Mouse (Mus musculus) liver, embryonic 14.5 days (tissue): ENCODE data around the gene Cacna1c. TPM values are rescaled to one million over a fixed set of nuclear protein-coding genes. Genes with fewer than 3 reads are reported as not detected.

Experiments
- ATAC-seq: fragments of 200-750 bp; cut with Nextera tagmentation; 2 replicates; pipeline ENCODE4 v1.8.0; 2017; ENCODE audit warnings: moderate number of reproducible peaks, mild to moderate bottlenecking, moderate library complexity; ENCODE audit not compliant: insufficient read depth
- DNase-seq, 3 experiments: peaks; one replicate each; pipeline ENCODE4 v3.0.0-alpha.2; 2012 to 2013; ENCODE audit warnings: low read depth in 3 of 3, low spot score in 3 of 3
- H3K27ac ChIP-seq: fragments of 300-500 bp; sonication (generic); 2 replicates; pipeline ENCODE4 v1.5.1; 2014; ENCODE audit warnings: moderate library complexity, mild to moderate bottlenecking, control low read depth, inconsistent platforms
- H3K27me3 ChIP-seq: fragments of 300-500 bp; sonication (generic); 2 replicates; pipeline ENCODE4 v1.6.1; 2014; ENCODE audit warnings: mild to moderate bottlenecking, low read length, moderate library complexity; ENCODE audit not compliant: control insufficient read depth, insufficient read depth
- H3K36me3 ChIP-seq: fragments of 300-500 bp; sonication (generic); replicated peaks from 2 replicates; pipeline ENCODE4 v1.6.1; 2014; ENCODE audit warnings: low read depth; ENCODE audit not compliant: control insufficient read depth, insufficient read depth
- H3K4me1 ChIP-seq, 2 experiments: fragments of 200-500 bp in 1 of 2; fragments of 300-500 bp in 1 of 2; sonication (generic) in 1 of 2; replicated peaks; 2 replicates each; pipeline ENCODE4 v1.6.1; 2012 to 2014; ENCODE audit warnings: antibody characterized with exemption in 1 of 2, inconsistent platforms in 1 of 2, low read length in 1 of 2; ENCODE audit not compliant: control insufficient read depth in 2 of 2, insufficient read depth in 2 of 2
- H3K4me2 ChIP-seq: fragments of 300-500 bp; sonication (generic); 2 replicates; pipeline ENCODE4 v1.6.1; 2014; ENCODE audit warnings: low read depth, mild to moderate bottlenecking, control low read depth, moderate library complexity
- H3K4me3 ChIP-seq, 2 experiments: fragments of 200-500 bp in 1 of 2; fragments of 300-500 bp in 1 of 2; sonication (generic) in 1 of 2; 2 replicates each; pipeline ENCODE4 v1.5.1; 2012 to 2014; ENCODE audit warnings: low read depth in 2 of 2, low read length in 2 of 2, mild to moderate bottlenecking in 2 of 2, control low read depth in 1 of 2, inconsistent platforms in 1 of 2, moderate library complexity in 1 of 2; ENCODE audit not compliant: insufficient read depth in 1 of 2
- H3K9ac ChIP-seq: fragments of 300-500 bp; sonication (generic); replicated peaks from 2 replicates; pipeline ENCODE4 v1.6.1; 2014; ENCODE audit warnings: mild to moderate bottlenecking, control low read depth, moderate library complexity
- H3K9me3 ChIP-seq: fragments of 300-500 bp; sonication (generic); 2 replicates; pipeline ENCODE4 v1.6.1; 2016; ENCODE audit warnings: low read length, mixed read lengths; ENCODE audit not compliant: control insufficient read depth
- CTCF ChIP-seq: IDR thresholded peaks from 2 replicates; pipeline ENCODE4 v1.5.1; 2016; ENCODE audit warnings: antibody characterized with exemption, low read depth, control low read depth
- EP300 ChIP-seq: IDR thresholded peaks from 2 replicates; pipeline ENCODE4 v1.6.1; 2016; ENCODE audit warnings: antibody characterized with exemption, low read depth
- WGBS: fragments of 180-500 bp; shearing (Covaris S2); extraction: QIAGEN DNeasy Blood & Tissue Kit; methylation state at CpG from one replicate; pipeline ENCODE4 v1.1.7; 2014; ENCODE audit not compliant: insufficient replicate concordance; 5-methylcytosine and 5-hydroxymethylcytosine counted together
- polyA plus RNA-seq, 2 experiments: library from polyadenylated mRNA; depleted of rRNA in 1 of 2; stranded (reverse) in 1 of 2; unstranded in 1 of 2; fragments of >200 nt; fragmentation: Nextera tagmentation in 1 of 2; extraction: Ambion mirVana in 1 of 2; gene quantifications; 2 replicates each; pipeline versions ENCODE4 v1.2.1 to v1.2.3; 2012 to 2014

The Cacna1c gene
- polyA plus RNA-seq, 2 experiments: 0.20 to 0.32 TPM

GRCm38 (mm10) chr6:119193571-119194154 lies 2.6 kb downstream of the Cacna1c start:
- no peak overlapping the region for H3K27ac ChIP-seq
- 76% methylated on average over 15 of the region's 15 CpGs for WGBS

DNA sequence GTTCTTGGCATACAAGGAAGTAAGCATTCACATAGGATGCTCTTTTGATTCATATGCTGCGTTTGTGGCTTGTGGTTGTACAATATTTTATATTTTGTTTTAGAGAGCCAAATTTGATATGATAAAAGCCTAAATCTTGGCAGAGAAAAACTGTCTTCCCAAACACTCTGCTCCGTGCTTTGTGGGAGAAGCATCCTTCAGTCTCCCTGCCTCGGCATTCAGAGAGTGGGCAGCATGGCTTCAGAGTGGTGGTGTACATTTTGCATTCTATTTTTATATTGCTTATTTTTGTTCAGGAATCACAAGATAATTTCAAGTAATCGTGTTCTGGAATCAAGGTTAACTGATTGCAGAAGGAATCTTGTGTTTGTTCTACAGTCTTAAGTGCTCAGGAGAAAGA lies 4.7 kb downstream of the Cacna1c start:
- no peaks in the 10 kb centered on the region for H3K9me3 ChIP-seq
- 71% methylated on average over 4 of the region's 4 CpGs for WGBS
- no peak overlapping the region for H3K27ac ChIP-seq
- TF ChIP-seq EP300: no peak
- no peak for TF ChIP-seq CTCF
- DNase-seq (no peak), ATAC-seq (no peak)
- no peaks in the 10 kb centered on the region for H3K4me1 ChIP-seq
- no peak overlapping the region for H3K4me3 ChIP-seq
- no peaks in the 10 kb centered on the region for H3K36me3 ChIP-seq
- no peaks in the 10 kb centered on the region for H3K27me3 ChIP-seq
- H3K9ac ChIP-seq: no peak overlapping the region
- no peak overlapping the region for H3K4me2 ChIP-seq

More at GRCm38 (mm10) chr6:119193571-119194154, 2.6 kb downstream of the Cacna1c start:
- Histone ChIP-seq H3K36me3 (no peaks in the 10 kb centered on the region), H3K4me1 (no peaks in the 10 kb centered on the region), H3K4me2 (no peak overlapping the region), H3K9ac (no peak overlapping the region), H3K9me3 (no peaks in the 10 kb centered on the region), H3K27me3 (no peaks in the 10 kb centered on the region), H3K4me3 (no peak overlapping the region)
- DNase-seq: no peak
- no peak for TF ChIP-seq EP300
- TF ChIP-seq CTCF: no peak
- no peak for ATAC-seq

DNA sequence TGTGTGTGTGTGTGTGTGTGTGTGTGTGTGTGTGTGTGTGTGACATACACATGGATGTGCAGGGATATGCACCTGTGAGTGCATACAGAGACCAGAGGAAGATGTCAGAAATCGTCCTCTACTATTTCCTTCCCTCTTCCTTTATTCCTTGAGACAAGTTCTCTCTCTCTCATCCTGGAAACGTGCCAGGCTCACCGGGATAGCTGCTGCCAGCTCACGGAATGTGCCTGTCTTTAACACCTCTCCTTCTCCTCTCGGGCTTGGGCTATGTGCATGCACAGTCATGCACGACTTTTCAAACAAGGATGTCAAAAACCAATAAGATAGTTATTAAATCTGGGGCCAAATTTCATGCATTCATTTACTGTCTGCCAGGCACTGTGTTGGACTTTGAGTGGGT lies 8.6 kb downstream of the Cacna1c start:
- no peak overlapping the region for H3K27ac ChIP-seq
- H3K36me3 ChIP-seq: no peaks in the 10 kb centered on the region
- no peaks in the 10 kb centered on the region for H3K4me1 ChIP-seq
- no peak overlapping the region for H3K9ac ChIP-seq
- H3K9me3 ChIP-seq: no peaks in the 10 kb centered on the region
- DNase-seq (no peak), ATAC-seq (no peak)
- no peak overlapping the region for H3K4me3 ChIP-seq
- TF ChIP-seq EP300 (no peak), CTCF (no peak)
- H3K4me2 ChIP-seq: no peak overlapping the region
- WGBS: 74% methylated on average over 6 of the region's 6 CpGs
- no peaks in the 10 kb centered on the region for H3K27me3 ChIP-seq

DNA sequence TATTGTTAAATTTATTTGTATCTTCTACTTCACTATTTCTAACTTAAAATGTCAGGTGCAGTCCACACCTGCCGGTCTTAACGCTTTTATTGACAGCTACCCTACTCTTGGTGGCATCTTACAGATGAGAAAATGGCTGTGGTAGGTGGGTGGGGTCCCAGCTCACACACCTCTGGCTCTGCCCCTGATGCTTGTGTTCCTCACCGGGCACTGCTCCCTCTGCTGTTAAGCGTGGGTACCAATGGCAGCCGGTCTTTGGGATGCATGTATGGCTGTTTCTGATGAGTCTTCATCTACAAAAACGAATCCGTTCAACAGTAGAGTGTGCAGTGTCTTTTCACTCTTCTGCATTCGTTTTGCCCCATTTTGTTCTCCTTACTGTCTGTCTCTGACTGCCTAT lies 9.6 kb downstream of the Cacna1c start:
- ATAC-seq (no peak), DNase-seq (no peak)
- Histone ChIP-seq H3K4me2 (no peak overlapping the region), H3K27me3 (no peaks in the 10 kb centered on the region), H3K4me1 (no peaks in the 10 kb centered on the region), H3K27ac (no peak overlapping the region), H3K9ac (no peak overlapping the region), H3K36me3 (no peaks in the 10 kb centered on the region), H3K4me3 (no peak overlapping the region), H3K9me3 (no peaks in the 10 kb centered on the region)
- TF ChIP-seq CTCF (peak; percentile 42), EP300 (no peak)
- 58% methylated on average over 8 of the region's 8 CpGs for WGBS

DNA sequence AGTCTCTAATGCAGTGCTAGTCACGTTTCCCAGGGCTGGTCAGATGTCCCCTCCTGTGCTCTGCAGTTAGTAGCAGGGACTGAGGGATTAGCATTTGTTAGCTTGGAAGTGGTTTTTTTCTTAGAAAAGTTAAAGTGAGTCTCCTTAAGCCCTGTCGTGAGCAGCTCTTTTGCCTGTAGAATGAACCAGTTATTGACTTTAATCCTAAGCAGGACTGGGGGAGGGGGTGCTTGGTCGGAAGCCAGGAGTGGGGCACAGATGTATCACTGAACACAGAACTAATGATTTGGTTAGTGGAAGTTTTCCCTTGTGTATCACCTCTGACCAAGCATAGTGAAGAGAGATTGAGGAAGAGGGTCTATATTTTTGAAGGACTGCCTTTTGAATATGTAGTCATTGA lies 12.4 kb downstream of the Cacna1c start:
- no peaks in the 10 kb centered on the region for H3K27me3 ChIP-seq
- no peak for TF ChIP-seq EP300
- TF ChIP-seq CTCF: no peak
- H3K4me2 ChIP-seq: no peak overlapping the region
- WGBS: 70% methylated on average over 3 of the region's 3 CpGs
- DNase-seq: no peak
- H3K4me3 ChIP-seq: no peak overlapping the region
- no peak for ATAC-seq
- no peak overlapping the region for H3K9ac ChIP-seq
- no peaks in the 10 kb centered on the region for H3K4me1 ChIP-seq
- no peaks in the 10 kb centered on the region for H3K9me3 ChIP-seq
- no peaks in the 10 kb centered on the region for H3K36me3 ChIP-seq
- H3K27ac ChIP-seq: no peak overlapping the region
